Mouse (Mus musculus): ENCODE results near the gene Gm38431. TPM values are rescaled to one million over a fixed set of nuclear protein-coding genes. Genes with fewer than 3 reads are reported as not detected.

Gene Gm38431
- polyA plus RNA-seq, 1 experiment from 2014 or later: 1.2 TPM

DNA sequence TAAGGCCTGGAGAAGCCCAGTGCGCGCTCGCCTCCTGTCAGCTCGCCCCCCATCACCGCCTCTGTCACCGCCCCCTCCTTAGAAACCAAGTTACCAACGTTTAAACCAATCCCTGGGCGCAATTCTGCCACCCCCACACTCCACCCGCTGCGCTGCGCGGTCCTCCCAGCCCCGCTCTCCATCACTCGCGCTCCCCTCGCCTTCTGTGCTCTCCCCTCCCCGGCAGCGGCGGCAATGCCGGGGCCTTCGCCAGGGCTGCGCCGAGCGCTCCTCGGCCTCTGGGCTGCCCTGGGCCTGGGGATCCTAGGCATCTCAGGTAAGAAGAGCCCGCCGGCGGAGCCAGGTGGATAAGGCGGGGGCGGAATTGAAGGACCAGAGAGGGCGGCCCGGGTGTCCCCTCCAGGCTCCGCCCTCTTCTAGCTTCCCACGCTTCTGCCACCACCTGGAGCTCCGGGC, 59.9 kb downstream of the Gm38431 start, which contains the start of gene Icam5:
Gene Icam5 (plus strand): TSS at position 178 of the 456 bp plus-strand sequence.
- Histone ChIP-seq H3K4me2 (ENCODE audit: low read depth, low read length) (peak within 1 kb of the TSS; percentile 73), H3K4me1 (ENCODE audit: control insufficient read depth, insufficient read depth, low read length) (peaks cover 38% of the 10 kb centered on the region), H3K27ac (replicated peaks; ENCODE audit: low read depth, low read length) (no peak within 1 kb of the TSS), H3K36me3 (ENCODE audit: control insufficient read depth, insufficient read depth, low read length) (no peaks in the 10 kb centered on the region), H3K27me3 (replicated peaks; ENCODE audit: control insufficient read depth, insufficient read depth, low read length) (peaks cover 79% of the 10 kb centered on the region), H3K9ac (ENCODE audit: low read depth, low read length) (peak within 1 kb of the TSS; percentile 53), H3K4me3 (ENCODE audit: low read depth, low read length) (peak within 1 kb of the TSS; percentile 52), H3K9me3 (ENCODE audit: control insufficient read depth, low read length) (no peaks in the 10 kb centered on the region)
- DNase-seq (ENCODE audit: low spot score) (no peak), ATAC-seq (ENCODE audit: low read depth) (no peak)
- under 1% methylated on average over 28 of the region's 35 CpGs for WGBS

GRCm38 (mm10) chr9:21031251-21031895, 60.4 kb downstream of the Gm38431 start:
- Histone ChIP-seq H3K4me3 (ENCODE audit: low read depth, low read length) (peak overlapping the region; percentile 52), H3K4me1 (ENCODE audit: control insufficient read depth, insufficient read depth, low read length) (peaks cover 33% of the 10 kb centered on the region), H3K36me3 (ENCODE audit: control insufficient read depth, insufficient read depth, low read length) (no peaks in the 10 kb centered on the region), H3K4me2 (ENCODE audit: low read depth, low read length) (peak overlapping the region; percentile 73), H3K9me3 (ENCODE audit: control insufficient read depth, low read length) (no peaks in the 10 kb centered on the region), H3K27me3 (replicated peaks; ENCODE audit: control insufficient read depth, insufficient read depth, low read length) (peaks cover 73% of the 10 kb centered on the region), H3K9ac (ENCODE audit: low read depth, low read length) (peak overlapping the region; percentile 45), H3K27ac (replicated peaks; ENCODE audit: low read depth, low read length) (no peak overlapping the region)
- DNase-seq (ENCODE audit: low spot score) (peak; percentile 73), ATAC-seq (ENCODE audit: low read depth) (peak; percentile 47)
- WGBS: under 1% methylated on average over 24 of the region's 36 CpGs

DNA sequence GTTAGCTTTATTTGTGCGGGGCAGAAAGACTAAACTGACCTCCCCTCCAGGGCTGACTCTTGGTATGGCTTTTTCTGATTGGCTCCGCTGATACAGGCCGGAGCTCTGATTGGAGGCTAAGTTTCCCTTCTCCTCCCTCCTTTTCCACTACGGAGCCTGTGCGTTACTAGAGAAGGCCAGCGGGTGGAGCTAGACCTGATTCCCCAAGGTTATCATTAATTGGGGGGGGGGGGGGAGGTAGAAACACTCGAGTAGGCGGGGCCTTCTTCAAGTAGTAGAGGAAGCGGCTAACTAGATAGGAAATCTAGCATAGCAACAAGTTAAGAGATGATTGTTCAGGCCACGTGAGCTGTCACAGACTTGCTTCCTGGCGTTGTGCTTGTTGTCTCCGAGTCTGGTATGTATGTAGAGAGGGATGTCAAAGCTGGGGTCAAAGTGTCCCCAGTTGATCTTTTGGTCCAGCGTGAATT, 61.0 kb downstream of the Gm38431 start:
- no peaks in the 10 kb centered on the region for H3K36me3 ChIP-seq (ENCODE audit: control insufficient read depth, insufficient read depth, low read length)
- WGBS: 0% methylated on average over 13 of the region's 13 CpGs
- H3K9ac ChIP-seq (ENCODE audit: low read depth, low read length): no peak overlapping the region
- ATAC-seq (ENCODE audit: low read depth): peak; percentile 74
- peak overlapping the region; percentile 73 for H3K4me2 ChIP-seq (ENCODE audit: low read depth, low read length)
- no peaks in the 10 kb centered on the region for H3K9me3 ChIP-seq (ENCODE audit: control insufficient read depth, low read length)
- DNase-seq (ENCODE audit: low spot score): peak; percentile 93
- H3K27ac ChIP-seq (replicated peaks; ENCODE audit: low read depth, low read length): no peak overlapping the region
- peaks cover 33% of the 10 kb centered on the region for H3K4me1 ChIP-seq (ENCODE audit: control insufficient read depth, insufficient read depth, low read length)
- peak overlapping the region; percentile 52 for H3K4me3 ChIP-seq (ENCODE audit: low read depth, low read length)
- H3K27me3 ChIP-seq (replicated peaks; ENCODE audit: control insufficient read depth, insufficient read depth, low read length): peaks cover 68% of the 10 kb centered on the region

DNA sequence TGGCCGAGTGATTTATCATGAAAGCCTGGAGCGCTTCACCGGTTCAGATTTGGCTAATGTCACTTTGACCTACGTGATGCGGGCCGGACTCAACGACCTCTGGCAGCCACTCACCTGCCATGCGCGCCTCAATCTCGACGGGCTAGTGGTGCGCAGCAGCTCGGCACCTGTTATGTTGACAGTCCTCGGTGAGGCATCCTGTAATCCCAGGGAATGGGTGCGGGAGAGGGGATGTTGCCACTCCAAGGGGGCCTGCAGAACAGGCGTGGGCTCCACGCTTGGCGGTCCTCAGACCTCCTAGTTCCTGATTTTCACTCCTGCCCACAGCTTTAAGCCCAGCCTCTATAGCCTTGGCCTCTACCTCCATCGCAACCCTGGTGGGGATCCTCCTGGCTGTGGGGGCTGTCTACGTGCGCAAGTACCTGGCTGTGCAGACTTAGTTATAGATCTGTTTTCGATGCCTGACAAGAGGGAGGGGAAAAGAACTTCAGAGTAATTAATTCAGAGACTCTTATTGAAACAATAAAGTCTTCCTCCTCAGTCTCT, 61.7 kb downstream of the Gm38431 start:
- ATAC-seq (ENCODE audit: low read depth): no peak
- Histone ChIP-seq H3K4me3 (ENCODE audit: low read depth, low read length) (peak overlapping the region; percentile 52), H3K9ac (ENCODE audit: low read depth, low read length) (no peak overlapping the region), H3K9me3 (ENCODE audit: control insufficient read depth, low read length) (no peaks in the 10 kb centered on the region), H3K4me1 (ENCODE audit: control insufficient read depth, insufficient read depth, low read length) (peaks cover 33% of the 10 kb centered on the region), H3K27me3 (replicated peaks; ENCODE audit: control insufficient read depth, insufficient read depth, low read length) (peaks cover 61% of the 10 kb centered on the region), H3K27ac (replicated peaks; ENCODE audit: low read depth, low read length) (no peak overlapping the region), H3K4me2 (ENCODE audit: low read depth, low read length) (peak overlapping the region; percentile 73), H3K36me3 (ENCODE audit: control insufficient read depth, insufficient read depth, low read length) (no peaks in the 10 kb centered on the region)
- WGBS: 34% methylated on average over 21 of the region's 22 CpGs
- no peak for DNase-seq (ENCODE audit: low spot score)

GRCm38 (mm10) chr9:21029291-21030054, 62.3 kb downstream of the Gm38431 start, which contains the start of gene Icam4:
Gene Icam4, plus strand, starts transcription at chr9:21029373.
- WGBS: 2% methylated on average over 37 of the region's 37 CpGs
- peak within 1 kb of the TSS; percentile 40; the same call in 1 of the 2 replicates for H3K9ac ChIP-seq (ENCODE audit: low read depth, low read length)
- no peaks in the 10 kb centered on the region for H3K36me3 ChIP-seq (ENCODE audit: control insufficient read depth, insufficient read depth, low read length)
- no peaks in the 10 kb centered on the region for H3K9me3 ChIP-seq (ENCODE audit: control insufficient read depth, low read length)
- H3K4me2 ChIP-seq (ENCODE audit: low read depth, low read length): peak within 1 kb of the TSS; percentile 73
- ATAC-seq (ENCODE audit: low read depth): no peak
- H3K27ac ChIP-seq (replicated peaks; ENCODE audit: low read depth, low read length): no peak within 1 kb of the TSS
- H3K4me3 ChIP-seq (ENCODE audit: low read depth, low read length): peak within 1 kb of the TSS; percentile 52
- H3K4me1 ChIP-seq (ENCODE audit: control insufficient read depth, insufficient read depth, low read length): peaks cover 33% of the 10 kb centered on the region
- peaks cover 54% of the 10 kb centered on the region for H3K27me3 ChIP-seq (replicated peaks; ENCODE audit: control insufficient read depth, insufficient read depth, low read length)
- peak; percentile 76 for DNase-seq (ENCODE audit: low spot score)

DNA sequence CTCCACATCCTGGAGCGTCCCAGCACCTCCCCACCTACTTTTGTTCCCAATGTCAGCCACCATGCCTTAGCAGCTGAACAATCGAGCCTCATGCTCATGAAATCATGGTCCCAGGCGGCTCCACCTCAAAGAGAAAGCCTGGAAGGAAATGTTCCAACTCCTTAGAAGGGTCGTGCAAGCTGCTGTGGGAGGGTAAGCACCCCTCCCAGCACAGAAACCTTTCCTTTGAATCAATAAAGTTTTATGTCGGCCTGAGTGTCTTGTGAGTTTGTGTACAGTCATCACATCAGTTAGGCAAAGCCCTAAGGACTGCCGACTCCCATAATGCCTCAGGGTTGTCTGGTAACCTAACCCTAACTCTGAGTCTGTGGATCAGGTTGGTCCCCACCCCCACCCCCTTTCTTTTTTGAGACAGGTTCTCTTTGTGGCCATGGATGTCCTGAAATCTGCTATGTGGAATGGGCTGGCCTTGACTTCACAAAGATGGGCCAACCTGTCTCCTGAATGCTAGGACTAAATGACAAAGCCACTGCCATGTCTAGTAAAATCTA, 63.2 kb downstream of the Gm38431 start:
- no peak overlapping the region; the same call in 1 of the 2 replicates for H3K4me2 ChIP-seq (ENCODE audit: low read depth, low read length)
- WGBS: 59% methylated on average over 6 of the region's 6 CpGs
- peaks cover 33% of the 10 kb centered on the region for H3K4me1 ChIP-seq (ENCODE audit: control insufficient read depth, insufficient read depth, low read length)
- ATAC-seq (ENCODE audit: low read depth) (no peak), DNase-seq (ENCODE audit: low spot score) (no peak)
- H3K9me3 ChIP-seq (ENCODE audit: control insufficient read depth, low read length): no peaks in the 10 kb centered on the region
- no peak overlapping the region for H3K4me3 ChIP-seq (ENCODE audit: low read depth, low read length)
- no peak overlapping the region for H3K9ac ChIP-seq (ENCODE audit: low read depth, low read length)
- H3K27ac ChIP-seq (replicated peaks; ENCODE audit: low read depth, low read length): no peak overlapping the region
- peaks cover 47% of the 10 kb centered on the region for H3K27me3 ChIP-seq (replicated peaks; ENCODE audit: control insufficient read depth, insufficient read depth, low read length)
- no peaks in the 10 kb centered on the region for H3K36me3 ChIP-seq (ENCODE audit: control insufficient read depth, insufficient read depth, low read length)

DNA sequence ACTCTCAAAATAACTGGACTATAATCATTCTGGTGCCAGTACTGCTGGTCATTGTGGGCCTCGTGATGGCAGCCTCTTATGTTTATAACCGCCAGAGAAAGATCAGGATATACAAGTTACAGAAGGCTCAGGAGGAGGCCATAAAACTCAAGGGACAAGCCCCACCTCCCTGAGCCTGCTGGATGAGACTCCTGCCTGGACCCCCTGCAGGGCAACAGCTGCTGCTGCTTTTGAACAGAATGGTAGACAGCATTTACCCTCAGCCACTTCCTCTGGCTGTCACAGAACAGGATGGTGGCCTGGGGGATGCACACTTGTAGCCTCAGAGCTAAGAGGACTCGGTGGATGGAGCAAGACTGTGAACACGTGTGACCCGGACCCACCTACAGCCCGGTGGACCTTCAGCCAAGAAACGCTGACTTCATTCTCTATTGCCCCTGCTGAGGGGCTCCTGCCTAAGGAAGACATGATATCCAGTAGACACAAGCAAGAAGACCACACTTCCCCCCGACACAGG, 64.0 kb downstream of the Gm38431 start:
- no peak for ATAC-seq (ENCODE audit: low read depth)
- no peaks in the 10 kb centered on the region for H3K9me3 ChIP-seq (ENCODE audit: control insufficient read depth, low read length)
- peaks cover 27% of the 10 kb centered on the region for H3K4me1 ChIP-seq (ENCODE audit: control insufficient read depth, insufficient read depth, low read length)
- H3K4me3 ChIP-seq (ENCODE audit: low read depth, low read length): no peak overlapping the region
- H3K27me3 ChIP-seq (replicated peaks; ENCODE audit: control insufficient read depth, insufficient read depth, low read length): peaks cover 39% of the 10 kb centered on the region
- no peak overlapping the region for H3K27ac ChIP-seq (replicated peaks; ENCODE audit: low read depth, low read length)
- no peak for DNase-seq (ENCODE audit: low spot score)
- no peak overlapping the region for H3K4me2 ChIP-seq (ENCODE audit: low read depth, low read length)
- WGBS: 58% methylated on average over 8 of the region's 8 CpGs
- H3K36me3 ChIP-seq (ENCODE audit: control insufficient read depth, insufficient read depth, low read length): no peaks in the 10 kb centered on the region
- no peak overlapping the region for H3K9ac ChIP-seq (ENCODE audit: low read depth, low read length)

DNA sequence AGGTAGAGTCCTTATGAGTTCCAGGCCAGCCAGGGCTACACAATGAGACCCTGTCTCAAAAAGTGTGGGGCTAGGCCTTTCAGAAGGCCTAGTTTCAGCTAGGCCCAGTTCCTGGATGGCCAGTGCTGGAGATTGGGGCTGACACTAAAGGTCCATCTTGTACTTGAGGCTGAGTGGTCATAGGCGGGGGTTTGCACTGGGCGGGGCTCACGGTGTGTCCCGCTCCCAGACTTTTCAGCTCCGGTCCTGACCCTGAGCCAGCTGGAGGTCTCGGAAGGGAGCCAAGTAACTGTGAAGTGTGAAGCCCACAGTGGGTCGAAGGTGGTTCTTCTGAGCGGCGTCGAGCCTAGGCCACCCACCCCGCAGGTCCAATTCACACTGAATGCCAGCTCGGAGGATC, 64.9 kb downstream of the Gm38431 start:
- H3K27ac ChIP-seq (replicated peaks; ENCODE audit: low read depth, low read length): no peak overlapping the region
- ATAC-seq (ENCODE audit: low read depth) (no peak), DNase-seq (ENCODE audit: low spot score) (no peak)
- H3K9me3 ChIP-seq (ENCODE audit: control insufficient read depth, low read length): no peaks in the 10 kb centered on the region
- H3K4me1 ChIP-seq (ENCODE audit: control insufficient read depth, insufficient read depth, low read length): peaks cover 18% of the 10 kb centered on the region
- H3K4me2 ChIP-seq (ENCODE audit: low read depth, low read length): no peak overlapping the region
- H3K9ac ChIP-seq (ENCODE audit: low read depth, low read length): no peak overlapping the region
- no peak overlapping the region for H3K4me3 ChIP-seq (ENCODE audit: low read depth, low read length)
- H3K36me3 ChIP-seq (ENCODE audit: control insufficient read depth, insufficient read depth, low read length): no peaks in the 10 kb centered on the region
- WGBS: 82% methylated on average over 12 of the region's 12 CpGs
- H3K27me3 ChIP-seq (replicated peaks; ENCODE audit: control insufficient read depth, insufficient read depth, low read length): peaks cover 29% of the 10 kb centered on the region
